Mouse (Mus musculus) cerebellum, adult 11 months (tissue): ENCODE measurements at regions not wholly inside any gene's neighbourhood (a gene's known extent, or its start where the extent isn't known, plus 50 kb on each side); places are given as distances from the start of the nearest gene placed in this dataset.

Source experiments
- DNase-seq: peaks from one replicate; pipeline ENCODE4 v3.0.0; 2022

GRCm38 (mm10) chr7:88544393-88544792 is 114.3 kb downstream of the Rab38 start:
- DNase-seq, result peak; percentile 2

GRCm38 (mm10) chr7:88544976-88545654 is 115.0 kb downstream of the Rab38 start:
- no peak for DNase-seq

- DNase-seq, result no peak
These were observed 145.0 kb downstream of the Rab38 start for GRCm38 (mm10) chr7:88575073-88575472.

- no peak for DNase-seq
These were observed 170.7 kb downstream of the Rab38 start for GRCm38 (mm10) chr7:88600781-88601180.
